22 mouse cellular contexts compared by ENCODE assay signal in genomic region chr17:67209676-67210344, GRCm38 (mm10).
DNase-seq lines count a peak whose midpoint lies in the region; ATAC-seq and TF ChIP-seq lines count a peak whose summit lies in the region.
"Had no signal": no experiment of that assay in that cellular context is flagged by ENCODE, and none has a peak within 500 bp of the region (broad histone marks: within the 10 kb centered on the region; RNA-seq: fewer than 3 reads in every experiment).

No protein-coding gene starts in this region.

- WGBS in lung, postnatal 0 days: 32% methylated on average over 8 of the region's 8 CpGs
- 33% methylated on average over 8 of the region's 8 CpGs for WGBS in stomach, postnatal 0 days
- 66% methylated on average over 8 of the region's 8 CpGs for WGBS in kidney, embryonic 14.5 days

- no peaks in the 10 kb centered on the region for H3K36me3 ChIP-seq in lung, postnatal 0 days (ENCODE audit: insufficient read depth, low read length)
- H3K36me3 ChIP-seq in stomach, postnatal 0 days (ENCODE audit: control insufficient read depth, insufficient read depth, low read length): no peaks in the 10 kb centered on the region
- no peaks in the 10 kb centered on the region for H3K36me3 ChIP-seq in kidney, embryonic 14.5 days (ENCODE audit: control insufficient read depth, insufficient read depth, low read length)
- H3K36me3 ChIP-seq: embryonic facial prominence, embryonic 13.5 days; hindbrain, embryonic 13.5 days; neural tube, embryonic 15.5 days had no signal

- peak; percentile 65 for ATAC-seq in lung, postnatal 0 days
- ATAC-seq in stomach, postnatal 0 days (ENCODE audit: low FRiP score, low TSS enrichment): no peak
- ATAC-seq in kidney, embryonic 14.5 days (ENCODE audit: low FRiP score, low TSS enrichment): no peak
- ATAC-seq: activated CD4-positive, CD25-positive, alpha-beta regulatory T cell, adult 4 months; CD4-positive, CD25-positive, alpha-beta regulatory T cell, adult 4 months; forebrain, embryonic 16.5 days; inflammation-experienced regulatory T-cells, adult 6 months; midbrain, embryonic 16.5 days had no signal

- H3K4me2 ChIP-seq in lung, postnatal 0 days (replicated peaks; ENCODE audit: low read depth, low read length): no peak overlapping the region
- no peak overlapping the region for H3K4me2 ChIP-seq in stomach, postnatal 0 days (replicated peaks; ENCODE audit: low read depth)
- H3K4me2 ChIP-seq in kidney, embryonic 14.5 days (replicated peaks; ENCODE audit: low read depth, low read length): no peak overlapping the region
- H3K4me2 ChIP-seq: embryonic facial prominence, embryonic 13.5 days; hindbrain, embryonic 13.5 days; neural tube, embryonic 15.5 days had no signal

- 0 out of 2 replicates have a peak, but pooled peaks have one; percentile 2 for TF ChIP-seq CTCF in lung, postnatal 0 days (IDR thresholded peaks at IDR 0.05)
- TF ChIP-seq CTCF in stomach, postnatal 0 days (IDR thresholded peaks at IDR 0.05; ENCODE audit: low read depth): 0 out of 2 replicates have a peak, but pooled peaks have one; percentile 14

- DNase-seq in adrenal gland, postnatal 10 days: peak; percentile 25
- no peak for DNase-seq in adrenal gland, adult 18-20 months (ENCODE audit: low spot score in 2 of 2)
- DNase-seq in lung, adult 18-20 months: peak; percentile 23 to 29
- no peak for DNase-seq in lung, postnatal 14 days
- peak; percentile 59 for DNase-seq in lung, postnatal 0 days (ENCODE audit: low spot score)
- DNase-seq in stomach, postnatal 0 days (ENCODE audit: low spot score): no peak
- DNase-seq in heart, postnatal 36 days: no peak
- DNase-seq: cerebellum, postnatal 10 days; gastrocnemius, postnatal 25 days; kidney, adult 8-10 months; liver; right cerebral cortex, postnatal 14 days; thymus, postnatal 25 days had no signal

- no peaks in the 10 kb centered on the region for H3K9me3 ChIP-seq in lung, postnatal 0 days (ENCODE audit: low read length)
- no peaks in the 10 kb centered on the region for H3K9me3 ChIP-seq in stomach, postnatal 0 days (ENCODE audit: control insufficient read depth, low read length)
- H3K9me3 ChIP-seq in kidney, embryonic 14.5 days (ENCODE audit: control insufficient read depth, low read length): no peaks in the 10 kb centered on the region
- H3K9me3 ChIP-seq: embryonic facial prominence, embryonic 13.5 days; hindbrain, embryonic 13.5 days; neural tube, embryonic 15.5 days had no signal

- intact Hi-C loops in heart, postnatal 36 days (cut with DNase I): no loop called here

- H3K4me1 ChIP-seq in lung, postnatal 0 days (ENCODE audit: insufficient read depth, low read depth, low read length): peaks cover 5% of the 10 kb centered on the region; the same call in 1 of the 2 replicates
- no peaks in the 10 kb centered on the region for H3K4me1 ChIP-seq in stomach, postnatal 0 days (replicated peaks; ENCODE audit: control insufficient read depth, insufficient read depth)
- no peaks in the 10 kb centered on the region for H3K4me1 ChIP-seq in kidney, embryonic 14.5 days (ENCODE audit: control insufficient read depth, insufficient read depth, low read length)

- H3K27me3 ChIP-seq in lung, postnatal 0 days (replicated peaks; ENCODE audit: insufficient read depth, low read length): no peaks in the 10 kb centered on the region
- no peaks in the 10 kb centered on the region for H3K27me3 ChIP-seq in stomach, postnatal 0 days (ENCODE audit: control insufficient read depth, insufficient read depth, low read length)
- no peaks in the 10 kb centered on the region for H3K27me3 ChIP-seq in kidney, embryonic 14.5 days (ENCODE audit: control insufficient read depth, insufficient read depth, low read length)
- H3K27me3 ChIP-seq: embryonic facial prominence, embryonic 13.5 days; hindbrain, embryonic 13.5 days; neural tube, embryonic 15.5 days had no signal

- no peak overlapping the region for H3K9ac ChIP-seq in lung, postnatal 0 days (replicated peaks; ENCODE audit: low read depth)
- no peak overlapping the region for H3K9ac ChIP-seq in stomach, postnatal 0 days (ENCODE audit: low read length)
- no peak overlapping the region for H3K9ac ChIP-seq in kidney, embryonic 14.5 days (ENCODE audit: low read depth, low read length)
- H3K9ac ChIP-seq: embryonic facial prominence, embryonic 13.5 days; hindbrain, embryonic 13.5 days; neural tube, embryonic 15.5 days had no signal

- TF ChIP-seq EP300 in lung, postnatal 0 days (IDR thresholded peaks at IDR 0.05): no peak
- no peak for TF ChIP-seq EP300 in stomach, postnatal 0 days (optimal IDR thresholded peaks at IDR 0.05)

- H3K4me3 ChIP-seq in lung, postnatal 0 days (ENCODE audit: low read depth, low read length): no peak overlapping the region
- no peak overlapping the region for H3K4me3 ChIP-seq in stomach, postnatal 0 days (ENCODE audit: low read depth, low read length)
- no peak overlapping the region for H3K4me3 ChIP-seq in kidney, embryonic 14.5 days (ENCODE audit: low read length)
- H3K4me3 ChIP-seq: embryonic facial prominence, embryonic 13.5 days; hindbrain, embryonic 13.5 days; neural tube, embryonic 15.5 days had no signal

- peak overlapping the region; percentile 16; the same call in 1 of the 2 replicates for H3K27ac ChIP-seq in lung, postnatal 0 days (ENCODE audit: low read length)
- H3K27ac ChIP-seq in stomach, postnatal 0 days (replicated peaks): no peak overlapping the region
- H3K27ac ChIP-seq in kidney, embryonic 14.5 days (ENCODE audit: low read depth, low read length): no peak overlapping the region
- H3K27ac ChIP-seq: embryonic facial prominence, embryonic 13.5 days; hindbrain, embryonic 13.5 days; neural tube, embryonic 15.5 days had no signal

Comparison
In these comparisons a context has a peak if more than half of its experiments do, and no peak if none do; other contexts are left out.
1. DNase-seq: peak in adrenal gland, postnatal 10 days (single experiment), lung, adult 18-20 months (2 of 2) and lung, postnatal 0 days (single experiment); none in adrenal gland, adult 18-20 months (0 of 2), lung, postnatal 14 days (single experiment), stomach, postnatal 0 days (single experiment) and heart, postnatal 36 days (0 of 2).